Mouse (Mus musculus): ENCODE results near the gene D930048N14Rik.
"Not testable (repeated sequence)": the region's sequence is repeated elsewhere in the genome, so short reads cannot be mapped to it uniquely, and the experiment has no call there.

D930048N14Rik gene

GRCm38 (mm10) chr11:51627907-51628306, 22.8 kb upstream of the D930048N14Rik start:
- no peak for DNase-seq (ENCODE audit: low spot score in 2 of 2)

GRCm38 (mm10) chr11:51629651-51630314, 21.0 kb upstream of the D930048N14Rik start:
- DNase-seq (ENCODE audit: low spot score in 2 of 2), result peak in 1 of 2 experiments; percentile 21

- DNase-seq (ENCODE audit: low spot score in 2 of 2), result no peak
These were observed 18.5 kb upstream of the D930048N14Rik start for GRCm38 (mm10) chr11:51632130-51632753.

- DNase-seq (ENCODE audit: low spot score in 2 of 2), result not testable (repeated sequence)
These were observed 17.6 kb upstream of the D930048N14Rik start for GRCm38 (mm10) chr11:51633200-51633599.

GRCm38 (mm10) chr11:51633721-51634120, 17.0 kb upstream of the D930048N14Rik start:
- DNase-seq (ENCODE audit: low spot score in 2 of 2), result no peak

- no peak for DNase-seq (ENCODE audit: low spot score in 2 of 2)
These were observed 15.6 kb upstream of the D930048N14Rik start for GRCm38 (mm10) chr11:51635127-51635524.

GRCm38 (mm10) chr11:51635525-51636322, 15.0 kb upstream of the D930048N14Rik start, which contains the start of gene Rmnd5b:
Rmnd5b (minus strand) TSS chr11:51635896.
- peak; percentile 91 to 93 for DNase-seq (ENCODE audit: low spot score in 2 of 2)

GRCm38 (mm10) chr11:51636323-51636684, 14.4 kb upstream of the D930048N14Rik start:
- DNase-seq (ENCODE audit: low spot score in 2 of 2), result peak in 1 of 2 experiments; percentile 45

GRCm38 (mm10) chr11:51637971-51638414, 12.8 kb upstream of the D930048N14Rik start:
- DNase-seq (ENCODE audit: low spot score in 2 of 2), result peak in 1 of 2 experiments; percentile 45

- no peak for DNase-seq (ENCODE audit: low spot score in 2 of 2)
These were observed 12.3 kb upstream of the D930048N14Rik start for GRCm38 (mm10) chr11:51638497-51638896.

GRCm38 (mm10) chr11:51640748-51641147, 10.0 kb upstream of the D930048N14Rik start:
- no peak for DNase-seq (ENCODE audit: low spot score in 2 of 2)

GRCm38 (mm10) chr11:51643202-51643601, 7.6 kb upstream of the D930048N14Rik start:
- no peak for DNase-seq (ENCODE audit: low spot score in 2 of 2)

- no peak for DNase-seq (ENCODE audit: low spot score in 2 of 2)
These were observed 7.0 kb upstream of the D930048N14Rik start for GRCm38 (mm10) chr11:51643761-51644160.

- no peak for DNase-seq (ENCODE audit: low spot score in 2 of 2)
These were observed 6.5 kb upstream of the D930048N14Rik start for GRCm38 (mm10) chr11:51644217-51644616.

- no peak for DNase-seq (ENCODE audit: low spot score in 2 of 2)
These were observed 5.5 kb upstream of the D930048N14Rik start for GRCm38 (mm10) chr11:51645293-51645692.

- DNase-seq (ENCODE audit: low spot score in 2 of 2), result no peak
These were observed 4.5 kb upstream of the D930048N14Rik start for GRCm38 (mm10) chr11:51646245-51646644.

- no peak for DNase-seq (ENCODE audit: low spot score in 2 of 2)
These were observed 3.7 kb upstream of the D930048N14Rik start for GRCm38 (mm10) chr11:51646751-51647667.

- DNase-seq (ENCODE audit: low spot score in 2 of 2), result no peak
These were observed 2.2 kb upstream of the D930048N14Rik start for GRCm38 (mm10) chr11:51648566-51648965.

- DNase-seq (ENCODE audit: low spot score in 2 of 2), result no peak
These were observed 1.5 kb upstream of the D930048N14Rik start for GRCm38 (mm10) chr11:51649111-51649888.

- DNase-seq (ENCODE audit: low spot score in 2 of 2), result no peak
These were observed 910 bp upstream of the D930048N14Rik start for GRCm38 (mm10) chr11:51649889-51650199.

- no peak for DNase-seq (ENCODE audit: low spot score in 2 of 2)
These were observed 493 bp upstream of the D930048N14Rik start for GRCm38 (mm10) chr11:51650261-51650660.
